Mouse (Mus musculus) embryonic facial prominence, embryonic 12.5 days (tissue): ENCODE data around the gene Platr17. TPM values are rescaled to one million over a fixed set of nuclear protein-coding genes. Genes with fewer than 3 reads are reported as not detected.

Experiments used
- ATAC-seq: fragments of 200-750 bp; cut with Nextera tagmentation; 2 replicates; pipeline ENCODE4 v1.8.0; 2017; ENCODE audit not compliant: insufficient number of reproducible peaks, insufficient read depth, low FRiP score, low TSS enrichment
- H3K27ac ChIP-seq: fragments of 300-500 bp; sonication (generic); 2 replicates; pipeline ENCODE4 v1.5.1; 2016; ENCODE audit warnings: mild to moderate bottlenecking
- H3K27me3 ChIP-seq: fragments of 300-500 bp; sonication (generic); 2 replicates; pipeline ENCODE4 v1.6.1; 2016; ENCODE audit warnings: mild to moderate bottlenecking, moderate library complexity
- H3K36me3 ChIP-seq: fragments of 300-500 bp; sonication (generic); 2 replicates; pipeline ENCODE4 v1.6.1; 2016; ENCODE audit warnings: mild to moderate bottlenecking
- H3K4me1 ChIP-seq: fragments of 300-500 bp; sonication (generic); 2 replicates; pipeline ENCODE4 v1.6.1; 2016
- H3K4me2 ChIP-seq: fragments of 300-500 bp; sonication (generic); replicated peaks from 2 replicates; pipeline ENCODE4 v1.6.1; 2016; ENCODE audit warnings: mild to moderate bottlenecking, moderate library complexity
- H3K4me3 ChIP-seq: fragments of 300-500 bp; sonication (generic); 2 replicates; pipeline ENCODE4 v1.5.1; 2016; ENCODE audit warnings: mild to moderate bottlenecking
- H3K9ac ChIP-seq: fragments of 300-500 bp; sonication (generic); 2 replicates; pipeline ENCODE4 v1.6.1; 2016; ENCODE audit warnings: mild to moderate bottlenecking, moderate library complexity
- H3K9me3 ChIP-seq: fragments of 300-500 bp; sonication (generic); 2 replicates; pipeline ENCODE4 v1.6.1; 2016; ENCODE audit warnings: mild to moderate bottlenecking, moderate library complexity
- WGBS: fragments of 180-500 bp; shearing (Covaris S2); methylation state at CpG from one replicate; pipeline ENCODE4 v1.1.7; 2016; 5-methylcytosine and 5-hydroxymethylcytosine counted together
- polyA plus RNA-seq: library from polyadenylated mRNA; unstranded; fragments of >200 nt; fragmentation: Nextera tagmentation; extraction: Ambion mirVana; gene quantifications from 2 replicates; pipeline ENCODE4 v1.2.1, GENCODE M21; 2016

Gene Platr17
- polyA plus RNA-seq, 1 experiment from 2014 or later: 0.35 TPM

DNA sequence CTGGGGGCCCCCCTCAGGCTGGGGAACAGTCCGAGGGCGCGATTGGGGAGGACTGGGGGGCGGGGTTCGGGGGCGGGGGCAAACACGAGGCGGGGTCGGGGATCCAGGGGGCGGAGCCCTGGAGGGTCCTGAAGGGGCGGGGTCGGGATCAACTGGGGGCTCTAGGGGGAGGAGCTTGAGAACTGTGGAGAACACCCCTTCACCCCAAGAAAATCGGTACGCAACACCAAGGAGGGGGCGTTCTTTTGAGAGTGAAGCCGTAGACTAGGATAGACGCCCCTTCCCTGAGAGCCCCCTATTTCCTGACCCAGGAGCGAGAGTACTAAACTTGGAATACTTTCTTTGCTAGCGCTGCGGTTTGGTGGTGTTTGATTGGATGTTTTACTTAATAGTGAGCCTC is 11.4 kb downstream of the Platr17 start:
- H3K4me1 ChIP-seq: peaks cover 35% of the 10 kb centered on the region

GRCm38 (mm10) chr17:33916847-33917655 is 12.1 kb downstream of the Platr17 start:
- Histone ChIP-seq H3K27ac (no peak overlapping the region), H3K36me3 (peaks cover 37% of the 10 kb centered on the region), H3K9me3 (no peaks in the 10 kb centered on the region), H3K4me3 (peak overlapping the region; percentile 51), H3K4me1 (peaks cover 35% of the 10 kb centered on the region), H3K27me3 (0 out of 2 replicates have a peak, but pooled peaks cover 2% of the 10 kb centered on the region), H3K9ac (peak overlapping the region; percentile 40), H3K4me2 (peak overlapping the region; percentile 54)
- WGBS: 68% methylated on average over 31 of the region's 31 CpGs
- no peak for ATAC-seq

More for the DNA sequence above, 11.4 kb downstream of the Platr17 start:
- peak overlapping the region; percentile 40 for H3K9ac ChIP-seq
- H3K27ac ChIP-seq: peak overlapping the region; percentile 79
- no peak for ATAC-seq
- H3K27me3 ChIP-seq: 0 out of 2 replicates have a peak, but pooled peaks cover 2% of the 10 kb centered on the region
- peak overlapping the region; percentile 51 for H3K4me3 ChIP-seq
- H3K9me3 ChIP-seq: no peaks in the 10 kb centered on the region
- peaks cover 45% of the 10 kb centered on the region for H3K36me3 ChIP-seq
- WGBS: under 1% methylated on average over 12 of the region's 20 CpGs
- H3K4me2 ChIP-seq: peak overlapping the region; percentile 54

- H3K27me3 ChIP-seq: 0 out of 2 replicates have a peak, but pooled peaks cover 2% of the 10 kb centered on the region
- no peak overlapping the region for H3K4me2 ChIP-seq
- H3K9ac ChIP-seq: no peak overlapping the region
- WGBS: 83% methylated on average over 18 of the region's 18 CpGs
- peaks cover 35% of the 10 kb centered on the region for H3K4me1 ChIP-seq
- peaks cover 31% of the 10 kb centered on the region for H3K36me3 ChIP-seq
- H3K27ac ChIP-seq: no peak overlapping the region
- ATAC-seq: no peak
- H3K9me3 ChIP-seq: no peaks in the 10 kb centered on the region
- peak overlapping the region; percentile 51; the same call in 1 of the 2 replicates for H3K4me3 ChIP-seq
These were observed 12.8 kb downstream of the Platr17 start for GRCm38 (mm10) chr17:33917656-33918292.

GRCm38 (mm10) chr17:33918293-33919203 is 13.6 kb downstream of the Platr17 start:
- peak overlapping the region; percentile 57; the same call in 1 of the 2 replicates for H3K4me3 ChIP-seq
- 0 out of 2 replicates have a peak, but pooled peaks cover 2% of the 10 kb centered on the region for H3K27me3 ChIP-seq
- ATAC-seq: no peak
- H3K36me3 ChIP-seq: peaks cover 24% of the 10 kb centered on the region
- H3K4me2 ChIP-seq: peak overlapping the region; percentile 98
- no peak overlapping the region for H3K27ac ChIP-seq
- 61% methylated on average over 37 of the region's 37 CpGs for WGBS
- H3K4me1 ChIP-seq: peaks cover 35% of the 10 kb centered on the region
- H3K9ac ChIP-seq: no peak overlapping the region
- no peaks in the 10 kb centered on the region for H3K9me3 ChIP-seq

DNA sequence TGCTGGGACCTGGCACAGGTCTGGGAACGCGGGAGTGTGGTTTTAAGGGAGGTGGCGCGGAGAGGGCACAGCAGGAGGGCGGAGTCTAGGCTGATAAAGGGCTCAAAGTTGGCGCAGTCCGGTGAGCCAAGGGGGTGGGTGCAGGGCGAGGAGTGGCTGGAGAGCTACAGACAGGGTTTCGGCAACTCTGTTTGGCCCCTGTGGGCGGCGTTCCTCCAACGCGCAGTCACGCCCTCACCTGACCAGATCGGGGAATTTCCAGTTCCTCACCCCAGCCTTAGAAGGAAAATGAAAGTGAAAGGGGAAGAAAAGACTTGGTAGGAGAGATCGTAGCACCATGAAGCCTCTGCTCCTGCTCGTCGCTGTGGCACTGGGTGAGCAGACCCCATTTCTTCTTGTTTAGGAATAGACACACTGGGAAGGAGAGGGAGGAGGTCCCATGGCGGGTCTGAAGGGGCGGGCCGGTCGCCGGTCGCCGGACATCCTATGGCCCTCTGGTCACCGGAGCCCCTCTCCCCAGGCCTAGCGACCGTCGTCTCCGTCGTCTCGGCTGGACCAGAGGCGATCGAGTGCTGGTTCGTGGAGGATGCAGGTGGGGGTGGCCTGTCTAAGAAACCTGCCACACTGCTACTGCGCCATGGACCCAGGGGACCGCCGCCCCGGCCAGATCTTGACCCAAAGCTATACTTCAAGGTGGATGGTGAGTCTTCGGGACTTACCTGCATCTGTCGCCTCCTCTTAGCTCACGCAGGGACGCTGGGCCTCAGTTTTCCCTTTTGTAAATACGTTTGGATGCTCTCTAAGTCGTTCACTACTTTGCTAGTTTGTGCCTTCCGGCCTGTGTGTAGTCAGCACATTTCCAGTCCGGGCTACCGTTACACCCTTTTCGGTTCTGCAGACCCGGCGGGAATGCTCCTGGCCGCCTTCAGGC is 14.7 kb downstream of the Platr17 start:
- Histone ChIP-seq H3K4me3 (peak overlapping the region; percentile 57), H3K9ac (peak overlapping the region; percentile 79), H3K27ac (peak overlapping the region; percentile 78), H3K9me3 (no peaks in the 10 kb centered on the region), H3K36me3 (peaks cover 14% of the 10 kb centered on the region; the same call in 1 of the 2 replicates), H3K4me2 (peak overlapping the region; percentile 98), H3K27me3 (0 out of 2 replicates have a peak, but pooled peaks cover 2% of the 10 kb centered on the region), H3K4me1 (peaks cover 30% of the 10 kb centered on the region)
- WGBS: under 1% methylated on average over 52 of the region's 52 CpGs
- ATAC-seq: no peak

- no peak for ATAC-seq
- H3K27me3 ChIP-seq: 0 out of 2 replicates have a peak, but pooled peaks cover 2% of the 10 kb centered on the region
- H3K4me3 ChIP-seq: peak overlapping the region; percentile 57
- H3K36me3 ChIP-seq: peaks cover 8% of the 10 kb centered on the region; the same call in 1 of the 2 replicates
- peak overlapping the region; percentile 79 for H3K9ac ChIP-seq
- peak overlapping the region; percentile 98 for H3K4me2 ChIP-seq
- peak overlapping the region; percentile 78 for H3K27ac ChIP-seq
- H3K4me1 ChIP-seq: peaks cover 22% of the 10 kb centered on the region
- no peaks in the 10 kb centered on the region for H3K9me3 ChIP-seq
- WGBS: under 1% methylated on average over 36 of the region's 36 CpGs
These were observed 15.6 kb downstream of the Platr17 start for GRCm38 (mm10) chr17:33920282-33921097.

DNA sequence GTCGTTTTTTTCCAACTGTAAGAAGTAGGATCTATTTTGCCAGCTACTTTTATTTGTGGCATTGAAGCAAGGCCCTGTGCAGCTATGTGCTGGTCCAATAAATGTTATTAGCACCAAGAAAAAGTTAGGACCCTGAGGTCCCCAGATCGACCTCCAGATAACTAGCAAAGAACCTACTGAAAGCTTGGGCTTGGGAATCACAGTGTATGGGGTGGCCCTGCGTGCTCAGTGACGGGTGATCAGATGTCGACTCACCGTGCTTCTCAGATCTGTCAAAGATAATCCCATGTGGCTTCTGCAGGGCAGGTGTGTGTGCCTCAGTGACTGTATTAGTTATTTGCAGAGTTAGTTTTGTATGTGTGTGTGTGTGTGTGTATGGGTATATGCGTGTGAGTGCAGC is 16.4 kb downstream of the Platr17 start:
- Histone ChIP-seq H3K4me1 (peaks cover 22% of the 10 kb centered on the region), H3K9me3 (no peaks in the 10 kb centered on the region), H3K9ac (no peak overlapping the region), H3K4me3 (no peak overlapping the region), H3K27ac (no peak overlapping the region), H3K27me3 (0 out of 2 replicates have a peak, but pooled peaks cover 2% of the 10 kb centered on the region), H3K4me2 (no peak overlapping the region), H3K36me3 (peaks cover 8% of the 10 kb centered on the region)
- WGBS: 87% methylated on average over 7 of the region's 7 CpGs
- ATAC-seq: no peak

DNA sequence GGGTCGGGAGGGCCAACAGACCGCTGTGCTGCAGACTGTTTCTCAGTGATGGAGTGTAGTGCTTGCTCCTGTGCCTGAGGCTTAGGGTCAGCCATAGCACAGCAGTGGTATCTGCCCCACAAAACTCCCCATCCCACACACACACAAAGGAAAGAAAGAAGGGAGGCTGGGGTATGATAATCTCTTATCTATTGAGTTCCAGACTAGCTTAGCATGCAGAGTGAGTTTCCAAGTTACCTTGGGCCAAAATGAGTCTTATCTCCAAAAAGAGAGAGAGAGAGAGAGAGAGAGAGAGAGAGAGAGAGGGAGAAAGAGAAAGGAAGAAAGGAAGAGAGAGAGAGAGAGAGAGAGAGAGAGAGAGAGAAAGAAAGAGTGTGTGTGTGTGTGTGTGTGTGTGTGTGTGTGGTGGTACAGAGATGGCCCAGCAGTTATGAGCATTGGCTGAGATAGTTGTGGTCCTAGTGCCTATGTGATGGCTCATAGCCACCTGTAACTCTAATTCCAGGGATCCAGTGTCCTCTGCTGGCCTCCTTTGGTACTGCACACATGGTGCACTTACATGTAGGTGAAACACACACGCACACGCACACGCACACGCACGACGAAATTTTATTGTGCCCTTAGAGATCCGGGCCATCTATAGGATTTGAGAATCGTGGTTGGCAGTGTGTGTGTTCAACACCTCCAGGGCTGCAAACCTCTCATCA is 19.8 kb downstream of the Platr17 start:
- H3K27ac ChIP-seq: no peak overlapping the region
- 83% methylated on average over 10 of the region's 10 CpGs for WGBS
- H3K4me2 ChIP-seq: no peak overlapping the region
- no peak for ATAC-seq
- H3K4me1 ChIP-seq: peaks cover 10% of the 10 kb centered on the region
- H3K9me3 ChIP-seq: no peaks in the 10 kb centered on the region
- no peak overlapping the region for H3K9ac ChIP-seq
- H3K36me3 ChIP-seq: peaks cover 3% of the 10 kb centered on the region; the same call in 1 of the 2 replicates
- H3K27me3 ChIP-seq: no peaks in the 10 kb centered on the region
- no peak overlapping the region for H3K4me3 ChIP-seq

GRCm38 (mm10) chr17:33925406-33926116 is 20.6 kb downstream of the Platr17 start:
- ATAC-seq: no peak
- Histone ChIP-seq H3K27me3 (no peaks in the 10 kb centered on the region), H3K9ac (no peak overlapping the region), H3K4me3 (no peak overlapping the region), H3K4me1 (peaks cover 4% of the 10 kb centered on the region; the same call in 1 of the 2 replicates), H3K36me3 (peaks cover 3% of the 10 kb centered on the region; the same call in 1 of the 2 replicates), H3K9me3 (no peaks in the 10 kb centered on the region), H3K27ac (no peak overlapping the region), H3K4me2 (no peak overlapping the region)
- WGBS: 81% methylated on average over 21 of the region's 21 CpGs
